Mouse (Mus musculus) adrenal gland, adult 2 months (tissue): ENCODE results near the gene Smarcd1. TPM values are rescaled to one million over a fixed set of nuclear protein-coding genes. Genes with fewer than 3 reads are reported as not detected.

Source experiments
- DNase-seq: peaks from one replicate; pipeline ENCODE4 v3.0.0; 2021
- polyA plus RNA-seq: library from polyadenylated mRNA; depleted of rRNA; stranded (reverse); fragments of >200 nt; gene quantifications from 2 replicates; pipeline ENCODE4 v1.2.3, GENCODE M21; 2012; rRNA removed
- total RNA-seq, 2 experiments: library from RNA; stranded (reverse); gene quantifications; 2 replicates each; pipeline ENCODE4 v1.2.3; 2021

The Smarcd1 gene
- total and polyA plus RNA-seq, 3 experiments = 37.6 to 74.6 (median 53.6) TPM

DNA sequence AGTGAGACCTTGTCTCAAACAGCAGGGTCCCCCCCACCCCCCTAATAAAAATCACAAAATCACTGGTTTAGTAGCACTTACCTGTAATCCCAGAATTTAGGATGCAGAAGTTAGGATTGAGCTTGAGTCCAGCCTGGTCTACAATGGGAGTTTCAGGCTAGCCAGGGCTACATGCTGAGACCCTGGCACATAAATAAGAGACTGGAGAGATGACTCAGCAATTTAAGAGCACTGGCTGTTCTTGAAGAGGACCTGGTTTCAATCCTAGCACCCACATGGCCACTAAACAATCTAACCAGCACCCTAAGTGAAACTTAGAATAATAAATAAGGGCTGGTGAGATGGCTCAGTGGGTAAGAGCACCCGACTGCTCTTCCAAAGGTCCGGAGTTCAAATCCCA, 29.2 kb downstream of the Smarcd1 start:
- no peak for DNase-seq

GRCm38 (mm10) chr15:99731678-99732077, 29.7 kb downstream of the Smarcd1 start:
- no peak for DNase-seq

DNA sequence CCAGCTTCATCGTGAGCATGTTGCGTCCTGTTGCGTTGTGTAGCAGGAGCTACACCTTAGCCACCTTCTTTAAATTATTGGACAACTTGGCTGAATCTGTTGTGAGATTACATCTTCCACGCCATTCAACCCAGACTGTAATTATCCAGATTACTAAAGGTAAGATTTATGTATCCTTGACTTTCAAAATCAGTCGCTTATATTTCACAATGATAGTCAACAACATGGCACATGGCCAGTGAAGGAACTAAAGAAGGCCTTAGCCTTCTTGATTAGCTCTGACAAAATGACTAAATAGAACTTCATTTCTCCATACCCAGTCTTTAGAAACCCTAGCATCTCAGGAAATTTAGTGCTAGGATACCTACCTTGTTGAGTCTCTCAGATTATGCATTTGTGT, 31.3 kb downstream of the Smarcd1 start:
- peak; percentile 48 for DNase-seq

DNA sequence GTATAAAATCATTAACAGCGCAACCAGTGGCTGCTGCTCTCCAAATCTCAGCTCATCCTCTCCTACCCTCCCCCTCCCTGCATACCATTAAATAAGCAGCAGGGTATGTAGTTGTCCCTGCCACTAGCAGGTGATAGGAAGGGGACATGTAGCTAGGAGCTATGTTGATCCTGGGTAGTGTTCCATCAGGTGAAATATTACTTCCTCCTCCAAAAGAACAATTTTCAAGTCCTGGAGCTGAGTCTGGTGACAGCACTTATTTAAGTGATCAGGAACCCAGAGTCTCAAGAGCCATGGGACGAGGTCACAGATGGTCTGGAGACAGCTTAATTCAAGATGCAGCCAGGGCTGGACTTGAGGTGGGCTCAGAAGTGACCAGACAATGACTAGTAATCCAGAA, 33.7 kb downstream of the Smarcd1 start:
- DNase-seq = peak; percentile 100

GRCm38 (mm10) chr15:99736675-99737074, 34.7 kb downstream of the Smarcd1 start:
- DNase-seq = no peak

- DNase-seq = peak; percentile 15
These were observed 38.3 kb downstream of the Smarcd1 start for GRCm38 (mm10) chr15:99740229-99740628.

- no peak for DNase-seq
These were observed 52.3 kb downstream of the Smarcd1 start for GRCm38 (mm10) chr15:99754204-99754603.

Other genes starting within 250 kb of the Smarcd1 start
- gene Nckap5l, start 244.4 kb upstream of the Smarcd1 start, total RNA-seq = 10 to 100 TPM; 16.8 to 20.4 TPM
- gene Nckap5l, start 244.4 kb upstream of the Smarcd1 start, polyA plus RNA-seq = 35.2 and 43.9 TPM in 2 replicates
- 1 to 10 TPM; 4.5 to 6.4 TPM for gene Bcdin3d, start 227.4 kb upstream of the Smarcd1 start, total RNA-seq
- gene Bcdin3d, start 227.4 kb upstream of the Smarcd1 start, polyA plus RNA-seq = 3.3 and 4.7 TPM in 2 replicates
- gene Faim2, start 174.0 kb upstream of the Smarcd1 start, total RNA-seq = 10 to 100 TPM; 32.2 to 33.3 TPM
- 8.8 and 14.3 TPM in 2 replicates for gene Faim2, start 174.0 kb upstream of the Smarcd1 start, polyA plus RNA-seq
- 1 to 10 TPM in 1 of 2 experiments, under 1 TPM in 1; 0.81 to 3.5 TPM for gene Aqp2, start 123.1 kb upstream of the Smarcd1 start, total RNA-seq
- 0.40 and 0.59 TPM in 2 replicates for gene Aqp2, start 123.1 kb upstream of the Smarcd1 start, polyA plus RNA-seq
- 1 to 10 TPM; 1.1 to 3.4 TPM for gene Aqp5, start 111.3 kb upstream of the Smarcd1 start, total RNA-seq
- 0.86 and 1.6 TPM in 2 replicates for gene Aqp5, start 111.3 kb upstream of the Smarcd1 start, polyA plus RNA-seq
- gene Aqp6, start 100.7 kb upstream of the Smarcd1 start, total RNA-seq = not detected
- gene Aqp6, start 100.7 kb upstream of the Smarcd1 start, polyA plus RNA-seq = not detected in 2 replicates
- gene Racgap1, start 50.5 kb upstream of the Smarcd1 start, total RNA-seq = 1 to 10 TPM; 2.8 to 3.7 TPM
- 2.6 and 2.7 TPM in 2 replicates for gene Racgap1, start 50.5 kb upstream of the Smarcd1 start, polyA plus RNA-seq
- under 1 TPM; 0.59 to 0.72 TPM for gene Asic1, start 31.8 kb upstream of the Smarcd1 start, total RNA-seq
- gene Asic1, start 31.8 kb upstream of the Smarcd1 start, polyA plus RNA-seq = 0.37 and 0.71 TPM in 2 replicates
- gene Gm17349, start 3.4 kb downstream of the Smarcd1 start, total RNA-seq = 10 to 100 TPM; 22.1 to 33.4 TPM
- 111 and 156 TPM in 2 replicates for gene Gm17349, start 3.4 kb downstream of the Smarcd1 start, polyA plus RNA-seq
- gene Gpd1, start 15.4 kb downstream of the Smarcd1 start, total RNA-seq = 1,000 to 10,000 TPM; 1,060 to 1,239 TPM
- gene Gpd1, start 15.4 kb downstream of the Smarcd1 start, polyA plus RNA-seq = 708 and 828 TPM in 2 replicates
- 100 to 1,000 TPM; 202 to 243 TPM for gene Cox14, start 23.5 kb downstream of the Smarcd1 start, total RNA-seq
- gene Cox14, start 23.5 kb downstream of the Smarcd1 start, polyA plus RNA-seq = 685 and 754 TPM in 2 replicates
- 10 to 100 TPM; 46.4 to 54.6 TPM for gene Cers5, start 70.8 kb downstream of the Smarcd1 start, total RNA-seq
- 26.1 and 32.6 TPM in 2 replicates for gene Cers5, start 70.8 kb downstream of the Smarcd1 start, polyA plus RNA-seq
- gene Lima1, start 173.3 kb downstream of the Smarcd1 start, total RNA-seq = 10 to 100 TPM; 35.3 to 50.0 TPM
- 5.7 and 8.3 TPM in 2 replicates for gene Lima1, start 173.3 kb downstream of the Smarcd1 start, polyA plus RNA-seq